Mouse (Mus musculus): Measurements from ENCODE around the gene Ylpm1.

Gene Ylpm1

DNA sequence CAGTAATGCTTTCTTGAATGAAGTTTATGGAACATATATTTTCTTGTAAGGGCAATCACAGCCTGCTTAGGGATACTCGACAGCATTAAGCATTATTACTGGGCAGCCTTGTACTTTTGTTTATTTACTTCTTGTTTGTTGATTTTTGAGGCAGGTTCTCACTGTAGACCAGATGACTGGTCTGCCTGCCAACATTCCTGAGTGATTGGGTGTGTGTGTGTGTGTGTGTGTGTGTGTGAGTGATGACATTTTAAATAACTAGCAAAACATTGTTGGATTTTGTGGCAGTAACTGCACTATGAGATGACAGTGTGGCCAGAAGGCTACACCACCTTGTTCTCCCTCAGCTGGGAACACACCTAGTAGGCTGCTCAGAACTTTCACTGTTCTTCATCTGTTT is 13.7 kb downstream of the Ylpm1 start:
- no peak for DNase-seq (ENCODE audit: low read depth)

DNA sequence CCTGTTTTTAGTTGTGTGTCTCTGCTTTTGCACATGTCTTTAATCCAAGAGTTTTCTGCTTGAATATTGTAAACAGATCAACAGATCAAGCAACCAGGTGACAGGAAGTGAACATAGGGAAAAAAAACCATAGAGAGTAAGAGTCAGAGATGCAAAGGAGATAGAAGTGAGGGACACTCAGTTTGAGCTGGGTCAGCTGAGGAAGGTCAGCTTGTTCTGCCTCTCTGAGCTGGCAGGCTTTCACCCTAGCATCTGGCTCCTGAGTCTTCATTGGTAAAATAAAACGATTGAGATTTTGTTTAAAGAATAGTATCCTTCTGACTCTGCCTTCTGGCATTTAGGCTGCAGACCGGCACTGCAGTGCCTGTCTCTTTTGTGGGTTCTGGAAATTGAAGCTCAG is 14.4 kb downstream of the Ylpm1 start:
- no peak for DNase-seq (ENCODE audit: low read depth)

- DNase-seq (ENCODE audit: low read depth) = no peak
Measured at GRCm38 (mm10) chr12:85012185-85012584, 16.1 kb downstream of the Ylpm1 start.

GRCm38 (mm10) chr12:85022071-85022470 is 25.9 kb downstream of the Ylpm1 start:
- DNase-seq (ENCODE audit: low read depth) = no peak

GRCm38 (mm10) chr12:85032710-85033109 is 36.6 kb downstream of the Ylpm1 start:
- DNase-seq (ENCODE audit: low read depth) = peak; percentile 69

DNA sequence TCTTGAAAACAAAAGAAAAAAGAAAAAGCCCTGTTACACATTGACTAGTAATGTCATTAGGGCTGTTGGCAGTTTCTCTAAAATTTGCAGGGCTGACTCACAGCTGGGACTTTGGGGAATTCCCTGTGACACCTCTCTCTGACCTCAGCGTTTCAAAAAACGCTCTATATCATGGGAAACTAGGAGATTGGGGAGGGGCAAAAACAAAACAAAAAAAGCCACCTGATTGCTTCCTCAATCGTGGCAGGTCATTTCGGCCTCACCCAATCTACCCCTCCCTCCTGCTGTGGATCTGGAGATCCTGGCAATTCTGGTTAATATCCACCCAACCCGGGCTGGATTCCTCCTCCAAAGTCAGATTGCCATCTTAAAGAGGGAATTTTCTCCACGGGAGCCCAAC is 55.1 kb downstream of the Ylpm1 start:
- no peak for DNase-seq (ENCODE audit: low read depth)

DNA sequence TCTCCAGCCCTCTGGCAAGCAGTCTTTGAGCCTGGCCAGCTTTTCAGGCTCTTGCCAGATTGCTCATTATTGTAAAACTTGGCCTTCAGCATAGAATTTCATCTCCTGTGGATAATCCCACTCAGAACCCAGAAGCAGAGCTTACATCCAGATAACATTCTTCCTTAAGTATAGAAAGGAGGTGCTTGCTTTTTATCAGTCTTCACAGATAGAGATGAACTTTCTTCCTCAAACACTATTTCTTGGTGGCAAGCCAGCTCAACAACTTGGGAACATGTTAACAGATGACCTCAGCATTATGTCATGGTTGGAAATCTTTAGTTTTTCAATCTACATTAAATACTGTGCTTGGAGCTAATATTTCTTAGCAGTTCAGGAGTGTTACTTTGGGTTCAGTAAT is 74.9 kb downstream of the Ylpm1 start:
- no peak for DNase-seq (ENCODE audit: low read depth)

GRCm38 (mm10) chr12:85077100-85077499 is 81.0 kb downstream of the Ylpm1 start:
- DNase-seq (ENCODE audit: low read depth) = no peak

DNA sequence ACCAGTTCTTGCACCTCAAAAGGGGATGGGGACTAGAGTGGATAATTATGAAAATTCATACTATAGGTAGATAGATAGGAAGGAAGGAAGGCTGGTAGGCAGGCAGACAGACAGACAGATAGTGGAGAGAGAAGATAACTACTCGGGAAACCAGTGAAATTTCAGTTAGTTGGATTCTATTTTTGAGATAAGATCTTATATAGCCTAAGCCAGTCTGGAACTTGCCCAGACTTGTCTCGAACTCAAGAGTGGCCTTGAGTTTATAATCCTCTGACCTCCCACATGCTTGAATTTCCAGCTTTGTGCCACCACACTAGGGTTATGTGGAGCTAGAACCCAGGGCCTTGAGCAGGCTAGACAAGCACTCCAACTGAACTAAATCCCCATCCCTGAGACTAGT is 88.1 kb downstream of the Ylpm1 start:
- peak; percentile 87 for DNase-seq (ENCODE audit: low read depth)

- DNase-seq (ENCODE audit: low read depth) = peak; percentile 25
Measured at GRCm38 (mm10) chr12:85084941-85085340, 88.8 kb downstream of the Ylpm1 start.

- DNase-seq (ENCODE audit: low read depth) = no peak
Measured at GRCm38 (mm10) chr12:85087845-85088244, 91.7 kb downstream of the Ylpm1 start.

- DNase-seq (ENCODE audit: low read depth) = no peak
Measured at GRCm38 (mm10) chr12:85091190-85091589, 95.1 kb downstream of the Ylpm1 start.

DNA sequence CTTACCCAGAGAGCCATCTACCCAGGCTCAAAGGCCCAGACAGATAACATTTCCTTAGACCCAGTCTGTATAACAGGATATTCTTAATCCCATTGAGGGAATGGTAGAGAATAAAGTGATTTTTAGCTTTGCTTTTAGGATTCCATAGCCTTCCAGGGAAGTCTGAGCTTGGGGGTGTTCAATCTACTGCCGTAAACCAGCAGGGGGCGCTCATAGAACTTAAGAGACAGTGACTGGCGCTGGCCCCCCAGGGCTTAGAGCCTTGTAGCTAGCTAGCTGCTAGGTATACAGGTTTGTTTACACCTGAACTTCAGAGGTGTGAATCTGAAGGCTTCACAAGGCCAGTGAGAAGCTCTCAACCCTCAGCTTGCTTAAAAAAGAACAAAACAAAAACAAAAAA is 96.1 kb downstream of the Ylpm1 start:
- peak; percentile 82 for DNase-seq (ENCODE audit: low read depth)

DNA sequence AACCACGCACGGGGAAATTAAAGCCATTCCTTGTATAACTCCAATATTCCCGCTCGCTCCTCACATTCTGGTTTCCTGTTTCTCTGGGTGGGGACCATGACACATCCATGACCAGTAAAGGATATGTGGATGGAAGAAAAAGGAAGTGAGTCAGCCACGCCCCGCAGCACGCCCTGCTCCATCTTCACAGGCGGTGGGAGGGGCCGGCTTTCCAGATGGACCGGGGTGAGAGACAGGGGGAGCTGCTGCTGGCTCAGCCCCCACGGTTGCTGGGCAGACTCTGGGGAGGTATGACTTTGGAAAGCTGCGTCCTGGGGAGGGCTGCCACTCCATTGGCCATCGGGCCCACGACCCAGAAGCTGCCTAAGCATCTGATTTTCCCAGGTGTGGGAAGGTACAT is 97.9 kb downstream of the Ylpm1 start:
- peak; percentile 71 for DNase-seq (ENCODE audit: low read depth)

DNA sequence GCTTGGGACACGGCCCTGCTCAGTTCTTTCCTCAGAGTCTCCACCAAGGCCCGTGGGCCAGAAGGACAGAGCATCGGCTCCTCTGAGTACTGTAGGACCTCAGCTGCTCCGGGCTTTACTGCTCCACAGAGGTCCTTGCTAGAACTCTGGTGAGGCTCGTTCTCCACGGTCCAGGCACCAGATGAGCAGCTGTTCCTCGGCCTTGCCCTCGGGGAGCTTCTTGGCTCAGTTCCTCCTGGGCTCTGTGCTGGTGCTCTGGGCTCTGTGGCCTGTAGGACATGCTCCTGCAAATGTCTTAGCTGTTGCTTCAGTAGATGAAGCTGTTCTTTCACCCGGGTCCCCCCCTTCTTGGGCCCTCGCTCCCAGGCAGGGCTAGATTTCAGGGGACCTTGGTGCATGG is 98.6 kb downstream of the Ylpm1 start:
- DNase-seq (ENCODE audit: low read depth) = no peak

GRCm38 (mm10) chr12:85095146-85095545 is 99.0 kb downstream of the Ylpm1 start:
- no peak for DNase-seq (ENCODE audit: low read depth)

- no peak for DNase-seq (ENCODE audit: low read depth)
Measured at GRCm38 (mm10) chr12:85095859-85096258, 99.7 kb downstream of the Ylpm1 start.

DNA sequence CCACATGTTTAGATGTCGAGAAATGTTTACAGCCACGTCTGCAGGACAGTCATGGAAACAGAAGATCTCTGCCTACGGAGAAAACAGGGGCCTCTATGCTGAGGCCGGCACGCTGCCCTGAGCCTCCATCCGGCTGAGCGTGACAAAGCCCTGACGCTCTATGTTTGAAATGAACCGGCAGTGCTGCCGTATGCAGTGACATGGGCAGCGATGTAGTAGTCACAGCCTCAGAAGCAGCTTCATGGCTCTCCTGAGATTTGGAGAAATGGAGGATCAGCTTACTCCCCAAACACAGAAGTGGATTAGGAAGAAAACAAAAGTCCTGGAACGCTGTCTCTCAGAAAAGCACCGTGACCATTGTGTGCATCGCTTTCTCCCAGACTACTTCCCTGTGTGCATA is 104.9 kb downstream of the Ylpm1 start:
- DNase-seq (ENCODE audit: low read depth) = no peak

GRCm38 (mm10) chr12:85101521-85102106 is 105.5 kb downstream of the Ylpm1 start:
- no peak for DNase-seq (ENCODE audit: low read depth)

DNA sequence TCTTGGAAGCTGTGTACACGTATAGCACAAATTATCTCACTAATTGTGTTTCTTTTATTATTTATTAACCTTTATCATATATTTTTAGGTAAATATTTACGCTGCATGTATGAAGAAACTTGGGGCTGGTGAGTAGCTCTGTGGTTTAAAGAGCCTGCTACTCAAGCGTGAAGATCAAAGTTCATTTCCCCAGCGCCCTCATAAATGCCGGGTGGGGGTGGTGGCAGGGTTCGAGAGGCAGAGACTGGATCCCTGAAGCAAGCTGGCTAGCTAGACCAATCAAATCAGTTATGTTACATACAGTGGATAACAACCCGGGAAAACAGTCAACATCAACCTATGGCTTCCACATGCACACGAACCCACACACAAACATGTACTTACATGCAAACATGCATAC is 107.0 kb downstream of the Ylpm1 start:
- DNase-seq (ENCODE audit: low read depth) = no peak

DNA sequence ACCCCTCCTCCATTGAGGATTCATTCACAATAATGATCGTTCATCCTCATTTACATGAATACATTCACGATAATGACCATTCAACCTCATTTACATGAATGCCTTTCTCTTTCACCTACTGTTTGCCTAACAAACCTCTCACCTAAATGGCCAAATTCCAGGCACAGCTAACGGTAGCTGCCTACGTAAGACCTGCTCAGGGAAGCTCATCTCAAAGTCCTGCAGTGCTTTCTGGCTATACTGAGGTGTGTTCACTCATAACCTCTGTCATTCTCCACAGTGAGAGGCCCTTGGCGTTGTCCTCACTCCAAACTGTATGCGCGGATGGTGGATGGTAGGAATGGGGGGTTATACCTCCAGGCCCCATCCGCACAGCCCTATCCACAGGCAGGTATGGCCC is 108.7 kb downstream of the Ylpm1 start:
- DNase-seq (ENCODE audit: low read depth) = no peak

GRCm38 (mm10) chr12:85106292-85106691 is 110.2 kb downstream of the Ylpm1 start:
- DNase-seq (ENCODE audit: low read depth) = peak; percentile 47

DNA sequence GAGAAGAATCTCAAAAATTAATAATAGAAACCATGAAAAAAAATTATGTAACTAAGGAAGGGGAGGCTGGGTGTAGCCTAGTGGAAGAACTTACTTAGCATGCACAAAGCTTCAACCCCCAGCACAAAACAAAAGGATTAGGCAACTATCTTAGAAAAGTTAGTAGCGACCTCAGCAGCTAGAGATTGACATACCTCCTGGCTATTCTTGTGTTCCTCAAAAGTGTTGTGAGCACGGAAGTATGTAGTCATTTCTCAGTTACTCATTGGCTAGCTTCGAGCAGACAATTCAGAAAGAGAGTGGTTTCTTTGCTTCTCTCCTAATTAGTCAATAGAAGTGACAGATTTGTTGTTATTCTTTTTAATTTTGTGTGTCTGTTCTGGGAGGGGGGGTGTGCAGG is 112.5 kb downstream of the Ylpm1 start:
- peak; percentile 57 for DNase-seq (ENCODE audit: low read depth)

DNA sequence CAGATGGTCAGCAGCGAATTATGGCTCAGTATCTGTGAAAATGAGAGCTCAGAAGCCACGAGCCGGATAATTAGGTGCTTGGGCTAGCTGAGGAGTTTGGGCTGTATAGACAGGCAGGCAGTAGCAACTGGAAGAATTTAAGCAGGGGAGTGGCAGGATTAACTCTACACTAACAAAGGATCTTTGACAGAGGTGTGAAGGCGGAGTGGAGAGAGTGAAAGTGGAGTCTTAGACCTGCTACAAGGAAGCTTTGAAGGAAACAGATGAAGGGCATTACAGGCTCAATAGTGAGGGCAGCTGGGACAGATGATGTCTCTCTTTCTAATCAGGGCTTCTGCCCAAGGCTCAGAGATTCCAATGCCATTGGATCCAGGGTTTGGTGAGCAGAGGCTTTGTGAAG is 113.3 kb downstream of the Ylpm1 start:
- no peak for DNase-seq (ENCODE audit: low read depth)
